Mouse (Mus musculus) myocyte (in vitro differentiated cells): ENCODE data around the gene Gramd1b.

Experiments used
- CEBPB ChIP-seq: IDR thresholded peaks from 2 replicates; pipeline ENCODE4 v1.6.1; 2011; ENCODE audit warnings: mild to moderate bottlenecking, moderate library complexity; ENCODE audit not compliant: poor library complexity, insufficient read depth, severe bottlenecking
- E2F4 ChIP-seq: IDR thresholded peaks from one replicate; pipeline ENCODE4 v1.6.1; 2011; ENCODE audit warnings: mild to moderate bottlenecking, control low read depth, moderate library complexity; ENCODE audit not compliant: insufficient read depth
- MAX ChIP-seq: IDR thresholded peaks from one replicate; pipeline ENCODE4 v1.6.1; 2011; ENCODE audit warnings: low read depth, mild to moderate bottlenecking, control low read depth
- MYOD1 ChIP-seq, 3 experiments: IDR thresholded peaks; one replicate each; pipeline ENCODE4 v1.6.1; 2011; ENCODE audit warnings: control low read depth in 2 of 3, low read depth in 2 of 3, mild to moderate bottlenecking in 2 of 3, moderate library complexity in 1 of 3; ENCODE audit not compliant: insufficient read length in 2 of 3, control insufficient read depth in 1 of 3
- MYOG ChIP-seq, 3 experiments: IDR thresholded peaks; one replicate each; pipeline ENCODE4 v1.6.1; 2011; ENCODE audit warnings: control low read depth in 2 of 3, low read depth in 2 of 3, mild to moderate bottlenecking in 2 of 3; ENCODE audit not compliant: insufficient read length in 2 of 3, control insufficient read depth in 1 of 3, insufficient read depth in 1 of 3
- POLR2A ChIP-seq: IDR thresholded peaks from one replicate; pipeline ENCODE4 v1.6.1; 2011; ENCODE audit warnings: low read depth, mild to moderate bottlenecking, control low read depth, moderate library complexity; ENCODE audit not compliant: insufficient read length
- POLR2AphosphoS2 ChIP-seq: IDR thresholded peaks from one replicate; pipeline ENCODE4 v1.6.1; 2011; ENCODE audit warnings: low read depth, control low read depth; ENCODE audit not compliant: insufficient read length
- REST ChIP-seq: IDR thresholded peaks from one replicate; pipeline ENCODE4 v1.6.1; 2011; ENCODE audit warnings: mild to moderate bottlenecking, control low read depth, moderate library complexity; ENCODE audit not compliant: insufficient read depth, insufficient read length
- SRF ChIP-seq: IDR thresholded peaks from one replicate; pipeline ENCODE4 v1.6.1; 2011; ENCODE audit warnings: low read depth; ENCODE audit not compliant: control insufficient read depth, insufficient read length
- TCF12 ChIP-seq: IDR thresholded peaks from one replicate; pipeline ENCODE4 v1.6.1; 2011; ENCODE audit warnings: mild to moderate bottlenecking, control low read depth; ENCODE audit not compliant: poor library complexity, insufficient read depth, severe bottlenecking
- TCF3 ChIP-seq: IDR thresholded peaks from one replicate; pipeline ENCODE4 v1.6.1; 2011; ENCODE audit warnings: low read depth, control low read depth; ENCODE audit not compliant: insufficient read length
- USF1 ChIP-seq: IDR thresholded peaks from one replicate; pipeline ENCODE4 v1.6.1; 2011; ENCODE audit warnings: low read depth, mild to moderate bottlenecking, control low read depth, moderate library complexity

DNA sequence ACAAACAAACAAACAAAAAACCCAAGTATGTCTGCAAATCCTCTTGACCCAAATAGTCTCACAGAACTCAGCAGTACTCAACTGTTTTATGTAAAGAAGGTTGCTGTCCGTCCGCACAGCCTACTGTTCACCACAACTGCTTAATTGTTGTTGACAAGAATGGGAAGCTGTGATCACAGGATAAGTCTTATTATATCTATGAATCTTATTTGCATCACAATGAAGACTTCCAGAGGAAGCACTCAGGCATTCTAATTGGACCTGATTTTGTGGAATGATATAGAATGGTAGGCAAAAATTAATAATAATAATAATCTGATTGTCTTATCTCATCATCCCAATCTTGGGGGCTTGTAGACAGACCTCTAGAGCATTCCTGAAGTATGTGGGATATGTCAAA lies 181.1 kb downstream of the Gramd1b start:
- TF ChIP-seq TCF3 = no peak
- no peak for TF ChIP-seq MYOG (IDR thresholded peaks at IDR 0.05; ENCODE audit: control insufficient read depth in 1 of 3, insufficient read depth in 1 of 3, insufficient read length in 2 of 3, low read depth in 2 of 3)
- TF ChIP-seq POLR2AphosphoS2 = no peak
- no peak for TF ChIP-seq E2F4
- no peak for TF ChIP-seq CEBPB
- TF ChIP-seq POLR2A = no peak
- TF ChIP-seq SRF = no peak
- no peak for TF ChIP-seq USF1
- no peak for TF ChIP-seq MAX
- no peak for TF ChIP-seq MYOD1 (IDR thresholded peaks at IDR 0.05; ENCODE audit: control insufficient read depth in 1 of 3, insufficient read length in 2 of 3, low read depth in 2 of 3)
- no peak for TF ChIP-seq TCF12
- TF ChIP-seq REST = no peak
